Mouse (Mus musculus) cerebellum, postnatal 10 days (tissue): Measurements from ENCODE around the gene Cfap61.

Source experiments
- DNase-seq, 2 experiments: peaks; one replicate each; pipeline ENCODE4 v3.0.0; 2021; ENCODE audit warnings: mixed read lengths in 2 of 2

The Cfap61 gene

GRCm38 (mm10) chr2:146168017-146168803 is 233.6 kb downstream of the Cfap61 start:
- DNase-seq, result peak; percentile 77 to 86

GRCm38 (mm10) chr2:146169492-146169891 is 234.9 kb downstream of the Cfap61 start:
- no peak for DNase-seq

GRCm38 (mm10) chr2:146172106-146172505 is 237.5 kb downstream of the Cfap61 start:
- DNase-seq, result peak in 1 of 2 experiments; percentile 62

GRCm38 (mm10) chr2:146174173-146174572 is 239.6 kb downstream of the Cfap61 start:
- DNase-seq, result peak; percentile 50 to 62

GRCm38 (mm10) chr2:146178718-146179117 is 244.1 kb downstream of the Cfap61 start:
- no peak for DNase-seq

- peak; percentile 66 to 74 for DNase-seq
Measured at GRCm38 (mm10) chr2:146183830-146184793, 249.5 kb downstream of the Cfap61 start.

- no peak for DNase-seq
Measured at GRCm38 (mm10) chr2:146196126-146196525, 261.5 kb downstream of the Cfap61 start.

- DNase-seq, result no peak
Measured at GRCm38 (mm10) chr2:146197947-146198346, 263.4 kb downstream of the Cfap61 start.

GRCm38 (mm10) chr2:146210968-146211367 is 276.4 kb downstream of the Cfap61 start:
- DNase-seq, result no peak

- peak; percentile 89 to 93 for DNase-seq
Measured at GRCm38 (mm10) chr2:146214715-146215114, 280.1 kb downstream of the Cfap61 start.

GRCm38 (mm10) chr2:146216111-146217064 is 281.8 kb downstream of the Cfap61 start:
- no peak for DNase-seq

- peak in 1 of 2 experiments; percentile 41 for DNase-seq
Measured at GRCm38 (mm10) chr2:146217227-146217980, 282.8 kb downstream of the Cfap61 start.

- DNase-seq, result peak; percentile 65
Measured at GRCm38 (mm10) chr2:146218161-146218691, 283.6 kb downstream of the Cfap61 start.

- DNase-seq, result peak; percentile 34 to 47
Measured at GRCm38 (mm10) chr2:146218881-146219535, 284.4 kb downstream of the Cfap61 start.

- DNase-seq, result peak; percentile 46 to 49
Measured at GRCm38 (mm10) chr2:146219791-146220190, 285.2 kb downstream of the Cfap61 start.

- DNase-seq, result peak; percentile 84 to 90
Measured at GRCm38 (mm10) chr2:146220591-146221075, 286.0 kb downstream of the Cfap61 start.

- peak; percentile 92 to 96 for DNase-seq
Measured at GRCm38 (mm10) chr2:146221076-146221928, 286.7 kb downstream of the Cfap61 start, which contains the start of gene Insm1. Gene Insm1, plus strand, starts transcription at chr2:146221921.

GRCm38 (mm10) chr2:146221929-146222278 is 287.3 kb downstream of the Cfap61 start:
- DNase-seq, result peak; percentile 98 to 99
